Mouse (Mus musculus) neutrophil, adult 5-6 weeks (primary cell): ENCODE data around the gene Susd1. TPM values are rescaled to one million over a fixed set of nuclear protein-coding genes. Genes with fewer than 3 reads are reported as not detected.

Experiments used
- ATAC-seq: fragments of 151-379, 151-347 bp; 2 replicates; pipeline ENCODE4 v1.8.0; 2017; ENCODE audit warnings: mild to moderate bottlenecking, moderate TSS enrichment; ENCODE audit not compliant: insufficient number of reproducible peaks, poor library complexity, low FRiP score, severe bottlenecking; ENCODE audit errors: extremely low read depth
- total RNA-seq: library from RNA; stranded (forward); fragments of 200-1000 nt; gene quantifications from 2 replicates; pipeline ENCODE4 v1.2.3, GENCODE M21; 2017

The Susd1 gene
- total RNA-seq, 1 experiment from 2014 or later = 111 TPM

GRCm38 (mm10) chr4:59439041-59439440 lies 608 bp upstream of the Susd1 start:
- ATAC-seq = no peak

- ATAC-seq = peak; percentile 50
Measured at GRCm38 (mm10) chr4:59435951-59436350, 2.5 kb downstream of the Susd1 start.

- ATAC-seq = no peak
Measured at GRCm38 (mm10) chr4:59434039-59434438, 4.4 kb downstream of the Susd1 start.

GRCm38 (mm10) chr4:59429128-59429527 lies 9.3 kb downstream of the Susd1 start:
- no peak for ATAC-seq

- no peak for ATAC-seq
Measured at GRCm38 (mm10) chr4:59426429-59426828, 12.0 kb downstream of the Susd1 start.

GRCm38 (mm10) chr4:59422808-59423207 lies 15.6 kb downstream of the Susd1 start:
- no peak for ATAC-seq

GRCm38 (mm10) chr4:59422025-59422783 lies 16.2 kb downstream of the Susd1 start:
- ATAC-seq = no peak

GRCm38 (mm10) chr4:59421369-59421746 lies 17.1 kb downstream of the Susd1 start:
- no peak for ATAC-seq

- ATAC-seq = no peak
Measured at GRCm38 (mm10) chr4:59420695-59421368, 17.6 kb downstream of the Susd1 start.

GRCm38 (mm10) chr4:59419211-59419610 lies 19.2 kb downstream of the Susd1 start:
- ATAC-seq = no peak

- no peak for ATAC-seq
Measured at GRCm38 (mm10) chr4:59413428-59413827, 25.0 kb downstream of the Susd1 start.

- no peak for ATAC-seq
Measured at GRCm38 (mm10) chr4:59411153-59411552, 27.3 kb downstream of the Susd1 start.

GRCm38 (mm10) chr4:59407766-59408165 lies 30.7 kb downstream of the Susd1 start:
- ATAC-seq = no peak

GRCm38 (mm10) chr4:59404375-59404774 lies 34.1 kb downstream of the Susd1 start:
- no peak for ATAC-seq

GRCm38 (mm10) chr4:59400931-59401330 lies 37.5 kb downstream of the Susd1 start:
- no peak for ATAC-seq

GRCm38 (mm10) chr4:59399343-59399742 lies 39.1 kb downstream of the Susd1 start:
- no peak for ATAC-seq

- ATAC-seq = no peak
Measured at GRCm38 (mm10) chr4:59395528-59395927, 42.9 kb downstream of the Susd1 start.

- ATAC-seq = no peak
Measured at GRCm38 (mm10) chr4:59394155-59394554, 44.3 kb downstream of the Susd1 start.

- ATAC-seq = no peak
Measured at GRCm38 (mm10) chr4:59388447-59389030, 49.9 kb downstream of the Susd1 start.
